1 mouse cellular context compared by ENCODE assay signal in genomic region chr17:49883136-49883755, GRCm38 (mm10).
TF ChIP-seq lines count a peak whose summit lies in the region.

No protein-coding gene starts in this region.

TF ChIP-seq in CH12.LX, 34 proteins besides CTCF, POLR2A, EP300 and RAD21 (continued from another document):
- TF ChIP-seq ELF1 (IDR thresholded peaks at IDR 0.05; ENCODE audit: low read depth, low read length) (no peak), IRF4 (IDR thresholded peaks at IDR 0.05; ENCODE audit: low read depth, low read length) (no peak), PAX5 (IDR thresholded peaks at IDR 0.05; ENCODE audit: low read length) (no peak)
